ENCODE assay signal across 15 mouse cellular contexts in the genomic region with DNA sequence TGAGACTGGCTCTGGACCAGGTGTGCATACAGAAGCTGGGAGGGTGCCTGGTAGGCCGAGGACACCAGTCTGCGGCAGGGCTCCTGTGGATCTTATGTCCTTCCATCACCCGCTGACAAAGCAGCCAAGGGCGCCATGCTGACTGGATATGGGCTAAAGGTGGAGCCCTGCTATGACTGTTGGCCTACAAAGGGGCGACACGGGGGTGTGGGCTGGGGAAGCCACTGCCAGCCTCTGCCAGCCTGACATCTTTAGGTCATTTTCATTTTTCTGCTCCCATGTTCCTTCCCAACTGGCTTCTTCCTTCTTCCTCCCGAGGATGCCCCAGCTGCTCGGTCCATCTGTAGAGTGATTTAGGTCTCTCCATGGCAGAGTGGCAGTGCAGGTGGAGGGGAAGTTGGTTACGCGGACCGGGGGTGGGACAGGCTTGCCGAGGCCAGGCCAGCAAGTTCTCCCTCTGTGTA.
DNase-seq lines count a peak whose midpoint lies in the region; ATAC-seq and TF ChIP-seq lines count a peak whose summit lies in the region.
"Had no signal": no experiment of that assay in that cellular context is flagged by ENCODE, and none has a peak within 500 bp of the region (broad histone marks: within the 10 kb centered on the region; RNA-seq: fewer than 3 reads in every experiment).

No protein-coding gene starts in this region.

- H3K9me3 ChIP-seq in neural tube, embryonic 13.5 days = no peaks in the 10 kb centered on the region
- no peaks in the 10 kb centered on the region for H3K9me3 ChIP-seq in forebrain, embryonic 15.5 days

- WGBS in neural tube, embryonic 13.5 days = 63% methylated on average over 12 of the region's 12 CpGs
- 73% methylated on average over 12 of the region's 12 CpGs for WGBS in forebrain, embryonic 15.5 days

- intact Hi-C loops in gastrocnemius, adult 2 months (cut with DNase I) = loop anchor here (10.0 kb wide), 1 partner anchor 236 kb away; no protein-coding TSS in a partner anchor
- intact Hi-C loops in gastrocnemius, postnatal 14 days (cut with DNase I; ENCODE audit: low total_unique reads) = no loop called here
- intact Hi-C loops in left cerebral cortex, postnatal 14 days (cut with DNase I) = no loop called here

- no peak for TF ChIP-seq CTCF in gastrocnemius, adult 2 months (IDR thresholded peaks at IDR 0.05)

- H3K4me1 ChIP-seq in neural tube, embryonic 13.5 days (replicated peaks) = peaks cover 95% of the 10 kb centered on the region
- H3K4me1 ChIP-seq in forebrain, embryonic 15.5 days = peaks cover 63% of the 10 kb centered on the region

- no peak overlapping the region for H3K4me3 ChIP-seq in gastrocnemius, adult 2 months
- H3K4me3 ChIP-seq in neural tube, embryonic 13.5 days = no peak overlapping the region
- H3K4me3 ChIP-seq in forebrain, embryonic 15.5 days = no peak overlapping the region
- H3K4me3 ChIP-seq: erythroblast, embryonic 14.5 days had no signal

- no peak for DNase-seq in gastrocnemius, adult 2 months
- no peak for DNase-seq in gastrocnemius, postnatal 14 days
- no peak for DNase-seq in neural tube, embryonic 10.5 days (ENCODE audit: extremely low spot score, low spot score)
- DNase-seq in thymus, postnatal 25 days = peak; percentile 32
- DNase-seq in heart, adult 11 months = no peak
- no peak for DNase-seq in left cerebral cortex, postnatal 14 days (ENCODE audit: low spot score in 2 of 2)
- DNase-seq: adrenal gland, postnatal 10 days; kidney, postnatal 10 days; layer of hippocampus, postnatal 36 days; lung, adult 2 months had no signal

- peak overlapping the region; percentile 24; the same call in 1 of the 2 replicates for H3K27ac ChIP-seq in gastrocnemius, adult 2 months
- peak overlapping the region; percentile 33; the same call in 1 of the 2 replicates for H3K27ac ChIP-seq in neural tube, embryonic 13.5 days (replicated peaks)
- 0 out of 2 replicates have a peak overlapping the region, but pooled peaks have one; percentile 25 for H3K27ac ChIP-seq in forebrain, embryonic 15.5 days (replicated peaks)

- no peaks in the 10 kb centered on the region for H3K27me3 ChIP-seq in neural tube, embryonic 13.5 days
- no peaks in the 10 kb centered on the region for H3K27me3 ChIP-seq in forebrain, embryonic 15.5 days
- H3K27me3 ChIP-seq: Patski had no signal

- H3K36me3 ChIP-seq in neural tube, embryonic 13.5 days = no peaks in the 10 kb centered on the region; the same call in 1 of the 2 replicates
- no peaks in the 10 kb centered on the region for H3K36me3 ChIP-seq in forebrain, embryonic 15.5 days

- no peak overlapping the region for H3K9ac ChIP-seq in neural tube, embryonic 13.5 days
- no peak overlapping the region for H3K9ac ChIP-seq in forebrain, embryonic 15.5 days (replicated peaks)

- no peak for ATAC-seq in neural tube, embryonic 13.5 days (ENCODE audit: low read depth)
- ATAC-seq in forebrain, embryonic 15.5 days (replicated peaks) = no peak
- ATAC-seq: inflammation-experienced regulatory T-cells, adult 6 months; Patski had no signal

- H3K4me2 ChIP-seq in neural tube, embryonic 13.5 days = no peak overlapping the region
- no peak overlapping the region for H3K4me2 ChIP-seq in forebrain, embryonic 15.5 days (replicated peaks)
